Comparison of ENCODE assay signal across 8 mouse cellular contexts in the genomic region with DNA sequence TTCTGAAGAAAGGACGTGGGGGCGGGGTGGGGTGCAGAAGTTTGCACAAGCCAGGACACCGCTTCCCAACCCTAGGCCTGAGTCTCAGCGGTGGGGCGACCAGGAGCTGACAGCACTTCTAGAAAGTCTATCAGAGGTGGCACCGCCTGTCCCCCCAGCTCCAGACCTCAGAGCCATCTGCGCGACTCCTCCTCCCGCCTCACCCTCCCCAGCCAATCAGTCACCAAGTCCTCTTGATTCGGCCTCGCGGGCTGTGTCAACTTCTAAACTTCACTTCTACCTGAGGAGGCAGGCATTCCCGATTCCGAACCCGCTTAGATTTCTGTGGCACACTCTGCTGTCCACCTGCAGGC. TPM values are rescaled to one million over a fixed set of nuclear protein-coding genes. Genes with fewer than 3 reads are reported as not detected.
DNase-seq lines count a peak whose midpoint lies in the region; ATAC-seq and TF ChIP-seq lines count a peak whose summit lies in the region.

No protein-coding gene starts in this region.

- peak; percentile 66 for ATAC-seq in granulocyte monocyte progenitor cell, adult 5-6 weeks (replicated peaks; ENCODE audit: poor library complexity, severe bottlenecking)
- ATAC-seq in intestine, postnatal 0 days, result peak; percentile 56
- ATAC-seq in lung, embryonic 14.5 days (ENCODE audit: insufficient read depth), result peak; percentile 70
- ATAC-seq in neural tube, embryonic 15.5 days (ENCODE audit: low FRiP score), result peak; percentile 16

- no peaks in the 10 kb centered on the region for H3K9me3 ChIP-seq in intestine, postnatal 0 days (ENCODE audit: control insufficient read depth)
- no peaks in the 10 kb centered on the region for H3K9me3 ChIP-seq in lung, embryonic 14.5 days (ENCODE audit: low read depth, low read length)
- H3K9me3 ChIP-seq in neural tube, embryonic 15.5 days (replicated peaks), result no peaks in the 10 kb centered on the region

- peak overlapping the region; percentile 43 for H3K4me3 ChIP-seq in C2C12 (ENCODE audit: insufficient read depth, poor library complexity, severe bottlenecking)
- H3K4me3 ChIP-seq in intestine, postnatal 0 days (ENCODE audit: low read depth, low read length), result peak overlapping the region; percentile 76
- peak overlapping the region; percentile 70 for H3K4me3 ChIP-seq in lung, embryonic 14.5 days (ENCODE audit: low read depth, low read length)
- peak overlapping the region; percentile 64 for H3K4me3 ChIP-seq in neural tube, embryonic 15.5 days (replicated peaks)

- H3K27ac ChIP-seq in intestine, postnatal 0 days (ENCODE audit: low read depth, low read length), result peak overlapping the region; percentile 96
- H3K27ac ChIP-seq in lung, embryonic 14.5 days (ENCODE audit: low read depth), result peak overlapping the region; percentile 99
- peak overlapping the region; percentile 93 for H3K27ac ChIP-seq in neural tube, embryonic 15.5 days (replicated peaks)

- 1% methylated on average over 15 of the region's 15 CpGs for whole genome bisulfite sequencing in intestine, postnatal 0 days
- WGBS in lung, embryonic 14.5 days, result 0% methylated on average over 15 of the region's 15 CpGs
- 2% methylated on average over 15 of the region's 15 CpGs for WGBS in neural tube, embryonic 15.5 days

- H3K27me3 ChIP-seq in C2C12 (ENCODE audit: control insufficient read depth, insufficient read depth, insufficient read length), result no peaks in the 10 kb centered on the region
- H3K27me3 ChIP-seq in intestine, postnatal 0 days (replicated peaks; ENCODE audit: control insufficient read depth, insufficient read depth, low read length), result no peaks in the 10 kb centered on the region
- H3K27me3 ChIP-seq in lung, embryonic 14.5 days (ENCODE audit: insufficient read depth, low read length), result no peaks in the 10 kb centered on the region
- no peaks in the 10 kb centered on the region for H3K27me3 ChIP-seq in neural tube, embryonic 15.5 days (replicated peaks)

- peak overlapping the region; percentile 98 for H3K4me2 ChIP-seq in intestine, postnatal 0 days (replicated peaks; ENCODE audit: low read depth)
- peak overlapping the region; percentile 98 for H3K4me2 ChIP-seq in lung, embryonic 14.5 days
- H3K4me2 ChIP-seq in neural tube, embryonic 15.5 days, result peak overlapping the region; percentile 97

- H3K36me3 ChIP-seq in C2C12 (ENCODE audit: control insufficient read depth, insufficient read depth), result no peaks in the 10 kb centered on the region
- no peaks in the 10 kb centered on the region for H3K36me3 ChIP-seq in intestine, postnatal 0 days (ENCODE audit: control insufficient read depth, insufficient read depth)
- H3K36me3 ChIP-seq in lung, embryonic 14.5 days (ENCODE audit: insufficient read depth), result no peaks in the 10 kb centered on the region
- no peaks in the 10 kb centered on the region for H3K36me3 ChIP-seq in neural tube, embryonic 15.5 days

- H3K79me2 ChIP-seq in C2C12 (ENCODE audit: control insufficient read depth, insufficient read depth), result peaks cover 4% of the 10 kb centered on the region

- no peak overlapping the region for H3ac ChIP-seq in C2C12 (ENCODE audit: control insufficient read depth, insufficient read length, low read depth)

- peaks cover 3% of the 10 kb centered on the region for H3K79me3 ChIP-seq in C2C12 (ENCODE audit: low read depth)

- 0 out of 2 replicates have a peak, but pooled peaks cover 6% of the 10 kb centered on the region for H3K4me1 ChIP-seq in intestine, postnatal 0 days (replicated peaks; ENCODE audit: control insufficient read depth, insufficient read depth, low read length)
- peaks cover 22% of the 10 kb centered on the region for H3K4me1 ChIP-seq in lung, embryonic 14.5 days (ENCODE audit: insufficient read depth)
- peaks cover 45% of the 10 kb centered on the region for H3K4me1 ChIP-seq in neural tube, embryonic 15.5 days

- DNase-seq in adipocyte (ENCODE audit: low spot score), result peak; percentile 22
- peak; percentile 86 for DNase-seq in embryo, embryonic 10.5 days (ENCODE audit: low spot score)
- peak; percentile 82 for DNase-seq in lung, embryonic 14.5 days
- peak; percentile 79 for DNase-seq in urinary bladder, postnatal 14 days (ENCODE audit: low spot score)

- peak overlapping the region; percentile 99 for H3K9ac ChIP-seq in intestine, postnatal 0 days (ENCODE audit: low read depth, low read length)
- H3K9ac ChIP-seq in lung, embryonic 14.5 days, result peak overlapping the region; percentile 99
- peak overlapping the region; percentile 97 for H3K9ac ChIP-seq in neural tube, embryonic 15.5 days (replicated peaks)

- TF ChIP-seq CTCF in C2C12 (IDR thresholded peaks at IDR 0.05; ENCODE audit: control insufficient read depth, insufficient read depth, insufficient read length), result no peak
- no peak; the same call in 1 of the 2 replicates for TF ChIP-seq CTCF in intestine, postnatal 0 days (IDR thresholded peaks at IDR 0.05; ENCODE audit: low read depth)
- no peak for TF ChIP-seq CTCF in lung, embryonic 14.5 days (IDR thresholded peaks at IDR 0.05; ENCODE audit: low read depth)

TF ChIP-seq in C2C12, 6 proteins besides CTCF, POLR2A, EP300 and RAD21:
- no peak for TF ChIP-seq MYOD1 (IDR thresholded peaks at IDR 0.05; ENCODE audit: control insufficient read depth, insufficient read length, low read depth)
- no peak for TF ChIP-seq FOSL1 (IDR thresholded peaks at IDR 0.05; ENCODE audit: insufficient read depth, low read length, poor library complexity, severe bottlenecking)
- TF ChIP-seq USF1 (IDR thresholded peaks at IDR 0.05; ENCODE audit: low read depth), result no peak
- no peak for TF ChIP-seq CEBPB (IDR thresholded peaks at IDR 0.05; ENCODE audit: low read depth)
- TF ChIP-seq MAX (IDR thresholded peaks at IDR 0.05), result no peak
- no peak for TF ChIP-seq MYOG (IDR thresholded peaks at IDR 0.05; ENCODE audit: control insufficient read depth, extremely low read depth, insufficient read length)
TF ChIP-seq in C2C12: peak in this region for 0.

RNA-seq across cellular contexts. Expression of gene Zfp362, which starts 1.0 kb away (rescaled TPM):
- 9.9 TPM for polyA plus RNA-seq in C2C12 (2012; fragmentation: generic; extraction: Trizol)
- total RNA-seq in granulocyte monocyte progenitor cell, adult 5-6 weeks (2014; fragmentation: Nextera tagmentation), result 32.7 and 40.1 TPM in 2 replicates
- 3.7 and 4.4 TPM in 2 replicates for total RNA-seq in granulocyte monocyte progenitor cell, adult 5-6 weeks (2017)
- 12.6 and 12.9 TPM in 2 replicates for polyA plus RNA-seq in intestine, postnatal 0 days (2015; fragmentation: Nextera tagmentation; extraction: Ambion mirVana)
- 41.9 and 48.0 TPM in 2 replicates for polyA plus RNA-seq in lung, embryonic 14.5 days (2014; fragmentation: Nextera tagmentation; extraction: Ambion mirVana)
- polyA plus RNA-seq in neural tube, embryonic 15.5 days (2015; fragmentation: Nextera tagmentation; extraction: Ambion mirVana), result 29.3 and 33.6 TPM in 2 replicates

RNA-seq across cellular contexts. Expression of gene A3galt2, which starts 51.6 kb away (rescaled TPM):
- 0.15 TPM for polyA plus RNA-seq in C2C12 (2012; fragmentation: generic; extraction: Trizol)
- not detected in 2 replicates for total RNA-seq in granulocyte monocyte progenitor cell, adult 5-6 weeks (2014; fragmentation: Nextera tagmentation)
- 0.04 TPM in 1 of 2 replicates, not detected in the other for total RNA-seq in granulocyte monocyte progenitor cell, adult 5-6 weeks (2017)
- polyA plus RNA-seq in intestine, postnatal 0 days (2015; fragmentation: Nextera tagmentation; extraction: Ambion mirVana), result not detected in 2 replicates
- polyA plus RNA-seq in lung, embryonic 14.5 days (2014; fragmentation: Nextera tagmentation; extraction: Ambion mirVana), result 0.17 and 0.30 TPM in 2 replicates
- polyA plus RNA-seq in neural tube, embryonic 15.5 days (2015; fragmentation: Nextera tagmentation; extraction: Ambion mirVana), result 0.34 and 0.41 TPM in 2 replicates

Comparison
In these comparisons a context has a peak if more than half of its experiments do, and no peak if none do; other contexts are left out.
1. Peak in every context shown above with its lines: DNase-seq, ATAC-seq, H3K4me3 ChIP-seq and H3K27ac ChIP-seq.
2. DNase-seq: peak in every context shown above with its lines; median percentile 86 in embryo, embryonic 10.5 days; 82 in lung, embryonic 14.5 days; 79 in urinary bladder, postnatal 14 days; 22 in adipocyte.
3. ATAC-seq: peak in every context shown above with its lines; median percentile 70 in lung, embryonic 14.5 days; 66 in granulocyte monocyte progenitor cell, adult 5-6 weeks; 56 in intestine, postnatal 0 days; 16 in neural tube, embryonic 15.5 days.